Mouse (Mus musculus): ENCODE data around the gene Sla2. TPM values are rescaled to one million over a fixed set of nuclear protein-coding genes. Genes with fewer than 3 reads are reported as not detected.
A peak's percentile ranks its signal among the peaks of the same experiment; 100 is the strongest.

Gene Sla2
- total and polyA plus RNA-seq, 3 experiments, result 0.33 TPM; not detected in 2

DNA sequence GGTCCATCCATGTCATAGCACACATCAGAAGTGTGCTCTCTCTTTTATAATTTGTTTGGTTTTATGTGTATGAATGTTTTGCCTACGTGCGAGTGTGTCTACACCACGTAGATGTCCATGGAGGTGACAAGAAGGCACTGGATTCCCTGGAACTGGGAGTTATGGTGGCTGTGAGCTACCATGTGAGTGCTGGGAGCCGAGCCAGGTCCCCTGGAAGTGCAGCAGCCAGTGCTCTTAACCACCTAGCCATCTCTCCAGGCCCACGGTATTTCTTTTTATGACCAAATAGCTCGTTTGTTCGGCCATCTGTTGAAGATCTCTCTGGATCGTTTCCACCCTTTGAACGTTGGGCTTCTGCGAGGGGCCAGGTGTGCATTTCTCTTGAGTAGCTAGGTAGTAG lies 43.7 kb downstream of the Sla2 start:
- Histone ChIP-seq H3K27me3 (ENCODE audit: control insufficient read depth, insufficient read depth, low read length) (no peaks in the 10 kb centered on the region), H3K4me3 (no peak overlapping the region), H3K36me3 (ENCODE audit: control insufficient read depth, insufficient read depth, low read length) (no peaks in the 10 kb centered on the region), H3K4me1 (ENCODE audit: control insufficient read depth, insufficient read depth, low read length) (peaks cover 3% of the 10 kb centered on the region; the same call in 1 of the 2 replicates), H3K9ac (ENCODE audit: low read depth, low read length) (no peak overlapping the region), H3K27ac (no peak overlapping the region), H3K79me2 (replicated peaks; ENCODE audit: control insufficient read depth, insufficient read depth, low read length) (no peaks in the 10 kb centered on the region)
- WGBS, result 80% methylated on average over 10 of the region's 10 CpGs
- intact Hi-C loops (cut with DNase I), result loop anchor here (10.0 kb wide), 1 partner anchor 299 kb away; the partner anchor contains the start of gene Aar2
- no peak for TF ChIP-seq POLR2A (IDR thresholded peaks at IDR 0.05; ENCODE audit: insufficient read depth, low read depth, low read length)
- no peak for TF ChIP-seq CTCF (IDR thresholded peaks at IDR 0.05)
- TF ChIP-seq EP300 (IDR thresholded peaks at IDR 0.05; ENCODE audit: insufficient read depth, low read depth, low read length), result no peak
- no peak for DNase-seq

DNA sequence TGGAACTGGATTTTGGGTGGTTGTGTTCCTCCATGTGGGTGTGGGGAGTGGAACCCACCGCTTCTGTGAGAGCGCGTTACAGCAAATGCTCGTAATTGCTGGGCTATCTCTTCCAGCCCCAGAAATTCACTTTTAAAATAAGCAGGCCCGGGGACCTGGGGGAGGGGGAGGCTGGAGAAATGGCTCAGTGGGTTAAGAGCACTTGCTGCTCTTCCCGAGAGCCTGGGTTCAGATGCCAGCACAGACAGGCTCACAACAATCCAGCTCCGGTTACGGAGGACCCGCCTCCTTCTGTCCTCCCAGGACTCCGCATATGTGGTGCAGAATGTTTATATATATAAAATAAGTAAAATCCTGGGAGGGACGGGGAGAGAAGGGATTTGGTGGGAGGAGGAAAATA lies 44.3 kb downstream of the Sla2 start:
- Histone ChIP-seq H3K27ac (no peak overlapping the region), H3K4me3 (no peak overlapping the region), H3K9ac (ENCODE audit: low read depth, low read length) (no peak overlapping the region), H3K27me3 (ENCODE audit: control insufficient read depth, insufficient read depth, low read length) (no peaks in the 10 kb centered on the region), H3K4me1 (ENCODE audit: control insufficient read depth, insufficient read depth, low read length) (peaks cover 3% of the 10 kb centered on the region; the same call in 1 of the 2 replicates), H3K36me3 (ENCODE audit: control insufficient read depth, insufficient read depth, low read length) (no peaks in the 10 kb centered on the region), H3K79me2 (replicated peaks; ENCODE audit: control insufficient read depth, insufficient read depth, low read length) (no peaks in the 10 kb centered on the region)
- TF ChIP-seq EP300 (IDR thresholded peaks at IDR 0.05; ENCODE audit: insufficient read depth, low read depth, low read length) (no peak), CTCF (IDR thresholded peaks at IDR 0.05) (no peak), POLR2A (IDR thresholded peaks at IDR 0.05; ENCODE audit: insufficient read depth, low read depth, low read length) (no peak)
- 66% methylated on average over 11 of the region's 11 CpGs for WGBS
- no peak for DNase-seq
- intact Hi-C loops (cut with DNase I), result loop anchor here (10.0 kb wide), 1 partner anchor 298 kb away; the partner anchor contains the start of gene Aar2

GRCm38 (mm10) chr2:156841841-156842706 lies 44.9 kb downstream of the Sla2 start:
- no peaks in the 10 kb centered on the region for H3K79me2 ChIP-seq (replicated peaks; ENCODE audit: control insufficient read depth, insufficient read depth, low read length)
- no peaks in the 10 kb centered on the region for H3K27me3 ChIP-seq (ENCODE audit: control insufficient read depth, insufficient read depth, low read length)
- H3K36me3 ChIP-seq (ENCODE audit: control insufficient read depth, insufficient read depth, low read length), result no peaks in the 10 kb centered on the region
- intact Hi-C loops (cut with DNase I), result loop anchor here (10.0 kb wide), 1 partner anchor 297 kb away; the partner anchor contains the start of gene Aar2
- peaks cover 3% of the 10 kb centered on the region; the same call in 1 of the 2 replicates for H3K4me1 ChIP-seq (ENCODE audit: control insufficient read depth, insufficient read depth, low read length)
- peak overlapping the region; percentile 63 for H3K4me3 ChIP-seq
- H3K9ac ChIP-seq (ENCODE audit: low read depth, low read length), result no peak overlapping the region
- peak; percentile 41 to 48 for DNase-seq
- WGBS, result 33% methylated on average over 20 of the region's 20 CpGs
- TF ChIP-seq EP300 (IDR thresholded peaks at IDR 0.05; ENCODE audit: insufficient read depth, low read depth, low read length) (no peak), POLR2A (IDR thresholded peaks at IDR 0.05; ENCODE audit: insufficient read depth, low read depth, low read length) (no peak), CTCF (IDR thresholded peaks at IDR 0.05) (peak; percentile 14)
- no peak overlapping the region for H3K27ac ChIP-seq

DNA sequence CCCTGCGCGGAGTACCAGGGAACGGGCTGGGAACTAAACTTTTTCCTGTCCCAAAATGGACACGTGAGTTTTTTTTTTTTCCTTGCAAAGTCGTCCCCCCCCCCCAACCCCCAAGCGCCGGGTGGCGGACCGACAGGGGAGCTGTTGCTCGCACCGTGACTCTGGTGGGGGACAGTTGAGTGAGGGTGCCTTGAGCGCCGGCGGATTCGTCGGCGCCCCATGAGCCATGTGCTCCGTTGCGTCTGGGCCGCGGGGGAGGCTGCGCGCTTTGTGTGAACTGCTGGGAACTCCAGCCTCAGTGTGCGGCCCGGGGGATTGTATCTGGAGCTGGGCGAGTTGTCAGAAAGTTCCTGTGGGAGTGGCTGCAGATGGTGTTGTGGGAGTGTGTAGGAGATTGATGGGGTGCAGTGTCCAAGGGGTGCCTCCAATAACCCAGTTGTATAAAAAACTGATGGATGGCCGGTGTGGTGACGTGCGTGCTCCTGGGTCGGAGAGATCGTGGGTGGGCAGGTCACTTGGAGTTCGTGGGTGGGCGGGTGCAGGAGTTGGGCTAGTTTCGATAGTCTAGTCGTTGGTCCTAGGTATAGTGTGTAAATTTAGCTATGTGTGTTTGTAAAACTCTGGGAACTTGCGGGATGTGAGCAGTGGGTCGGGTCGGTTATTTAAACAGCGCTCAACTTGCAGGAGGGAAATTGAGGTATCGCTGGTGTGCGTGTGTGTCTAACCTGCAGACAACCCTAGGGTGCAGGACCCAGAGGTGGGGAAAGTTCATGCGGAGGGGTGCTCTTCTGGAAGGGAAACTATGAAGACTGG lies 45.8 kb downstream of the Sla2 start:
- intact Hi-C loops (cut with DNase I), result loop anchor here (10.0 kb wide), 1 partner anchor 296 kb away; the partner anchor contains the start of gene Aar2
- peak overlapping the region; percentile 70 for H3K9ac ChIP-seq (ENCODE audit: low read depth, low read length)
- peaks cover 3% of the 10 kb centered on the region; the same call in 1 of the 2 replicates for H3K4me1 ChIP-seq (ENCODE audit: control insufficient read depth, insufficient read depth, low read length)
- 1% methylated on average over 42 of the region's 42 CpGs for WGBS
- TF ChIP-seq POLR2A (IDR thresholded peaks at IDR 0.05; ENCODE audit: insufficient read depth, low read depth, low read length) (no peak), CTCF (IDR thresholded peaks at IDR 0.05) (0 out of 2 replicates have a peak, but pooled peaks have one; percentile 2), EP300 (IDR thresholded peaks at IDR 0.05; ENCODE audit: insufficient read depth, low read depth, low read length) (no peak)
- DNase-seq, result peak; percentile 51 to 56
- no peaks in the 10 kb centered on the region for H3K79me2 ChIP-seq (replicated peaks; ENCODE audit: control insufficient read depth, insufficient read depth, low read length)
- H3K27me3 ChIP-seq (ENCODE audit: control insufficient read depth, insufficient read depth, low read length), result no peaks in the 10 kb centered on the region
- no peak overlapping the region for H3K27ac ChIP-seq
- H3K4me3 ChIP-seq, result peak overlapping the region; percentile 63
- no peaks in the 10 kb centered on the region for H3K36me3 ChIP-seq (ENCODE audit: control insufficient read depth, insufficient read depth, low read length)

GRCm38 (mm10) chr2:156840301-156841027 lies 46.5 kb downstream of the Sla2 start:
- no peaks in the 10 kb centered on the region for H3K27me3 ChIP-seq (ENCODE audit: control insufficient read depth, insufficient read depth, low read length)
- no peak for TF ChIP-seq POLR2A (IDR thresholded peaks at IDR 0.05; ENCODE audit: insufficient read depth, low read depth, low read length)
- TF ChIP-seq CTCF (IDR thresholded peaks at IDR 0.05), result no peak
- peak overlapping the region; percentile 70 for H3K9ac ChIP-seq (ENCODE audit: low read depth, low read length)
- H3K4me3 ChIP-seq, result peak overlapping the region; percentile 63
- H3K4me1 ChIP-seq (ENCODE audit: control insufficient read depth, insufficient read depth, low read length), result peaks cover 3% of the 10 kb centered on the region; the same call in 1 of the 2 replicates
- WGBS, result under 1% methylated on average over 70 of the region's 79 CpGs
- peak; percentile 39 to 54 for DNase-seq
- no peak overlapping the region; the same call in 1 of the 2 replicates for H3K27ac ChIP-seq
- no peaks in the 10 kb centered on the region for H3K36me3 ChIP-seq (ENCODE audit: control insufficient read depth, insufficient read depth, low read length)
- H3K79me2 ChIP-seq (replicated peaks; ENCODE audit: control insufficient read depth, insufficient read depth, low read length), result no peaks in the 10 kb centered on the region
- intact Hi-C loops (cut with DNase I), result loop anchor here (10.0 kb wide), 1 partner anchor 296 kb away; the partner anchor contains the start of gene Aar2

All from heart, adult 2 months (tissue).